Mouse (Mus musculus) embryonic facial prominence, embryonic 12.5 days (tissue): Measurements from ENCODE around the gene Dpf1. TPM values are rescaled to one million over a fixed set of nuclear protein-coding genes. Genes with fewer than 3 reads are reported as not detected.

Experiments
- ATAC-seq: fragments of 200-750 bp; cut with Nextera tagmentation; 2 replicates; pipeline ENCODE4 v1.8.0; 2017; ENCODE audit not compliant: insufficient number of reproducible peaks, insufficient read depth, low FRiP score, low TSS enrichment
- H3K27ac ChIP-seq: fragments of 300-500 bp; sonication (generic); 2 replicates; pipeline ENCODE4 v1.5.1; 2016; ENCODE audit warnings: mild to moderate bottlenecking
- H3K27me3 ChIP-seq: fragments of 300-500 bp; sonication (generic); 2 replicates; pipeline ENCODE4 v1.6.1; 2016; ENCODE audit warnings: mild to moderate bottlenecking, moderate library complexity
- H3K36me3 ChIP-seq: fragments of 300-500 bp; sonication (generic); 2 replicates; pipeline ENCODE4 v1.6.1; 2016; ENCODE audit warnings: mild to moderate bottlenecking
- H3K4me1 ChIP-seq: fragments of 300-500 bp; sonication (generic); 2 replicates; pipeline ENCODE4 v1.6.1; 2016
- H3K4me2 ChIP-seq: fragments of 300-500 bp; sonication (generic); replicated peaks from 2 replicates; pipeline ENCODE4 v1.6.1; 2016; ENCODE audit warnings: mild to moderate bottlenecking, moderate library complexity
- H3K4me3 ChIP-seq: fragments of 300-500 bp; sonication (generic); 2 replicates; pipeline ENCODE4 v1.5.1; 2016; ENCODE audit warnings: mild to moderate bottlenecking
- H3K9ac ChIP-seq: fragments of 300-500 bp; sonication (generic); 2 replicates; pipeline ENCODE4 v1.6.1; 2016; ENCODE audit warnings: mild to moderate bottlenecking, moderate library complexity
- H3K9me3 ChIP-seq: fragments of 300-500 bp; sonication (generic); 2 replicates; pipeline ENCODE4 v1.6.1; 2016; ENCODE audit warnings: mild to moderate bottlenecking, moderate library complexity
- WGBS: fragments of 180-500 bp; shearing (Covaris S2); methylation state at CpG from one replicate; pipeline ENCODE4 v1.1.7; 2016; 5-methylcytosine and 5-hydroxymethylcytosine counted together
- polyA plus RNA-seq: library from polyadenylated mRNA; unstranded; fragments of >200 nt; fragmentation: Nextera tagmentation; extraction: Ambion mirVana; gene quantifications from 2 replicates; pipeline ENCODE4 v1.2.1, GENCODE M21; 2016

Dpf1 gene
- polyA plus RNA-seq, 1 experiment from 2014 or later: 25.7 TPM

GRCm38 (mm10) chr7:29289856-29290255 lies 13.9 kb upstream of the Dpf1 start:
- Histone ChIP-seq H3K36me3 (no peaks in the 10 kb centered on the region), H3K4me2 (peak overlapping the region; percentile 89; the same call in 1 of the 2 replicates), H3K27ac (0 out of 2 replicates have a peak overlapping the region, but pooled peaks have one; percentile 38), H3K4me1 (peaks cover 43% of the 10 kb centered on the region), H3K9me3 (no peaks in the 10 kb centered on the region), H3K9ac (no peak overlapping the region), H3K27me3 (peaks cover 2% of the 10 kb centered on the region; the same call in 1 of the 2 replicates), H3K4me3 (peak overlapping the region; percentile 58)
- WGBS: 66% methylated on average over 6 of the region's 6 CpGs
- no peak for ATAC-seq

DNA sequence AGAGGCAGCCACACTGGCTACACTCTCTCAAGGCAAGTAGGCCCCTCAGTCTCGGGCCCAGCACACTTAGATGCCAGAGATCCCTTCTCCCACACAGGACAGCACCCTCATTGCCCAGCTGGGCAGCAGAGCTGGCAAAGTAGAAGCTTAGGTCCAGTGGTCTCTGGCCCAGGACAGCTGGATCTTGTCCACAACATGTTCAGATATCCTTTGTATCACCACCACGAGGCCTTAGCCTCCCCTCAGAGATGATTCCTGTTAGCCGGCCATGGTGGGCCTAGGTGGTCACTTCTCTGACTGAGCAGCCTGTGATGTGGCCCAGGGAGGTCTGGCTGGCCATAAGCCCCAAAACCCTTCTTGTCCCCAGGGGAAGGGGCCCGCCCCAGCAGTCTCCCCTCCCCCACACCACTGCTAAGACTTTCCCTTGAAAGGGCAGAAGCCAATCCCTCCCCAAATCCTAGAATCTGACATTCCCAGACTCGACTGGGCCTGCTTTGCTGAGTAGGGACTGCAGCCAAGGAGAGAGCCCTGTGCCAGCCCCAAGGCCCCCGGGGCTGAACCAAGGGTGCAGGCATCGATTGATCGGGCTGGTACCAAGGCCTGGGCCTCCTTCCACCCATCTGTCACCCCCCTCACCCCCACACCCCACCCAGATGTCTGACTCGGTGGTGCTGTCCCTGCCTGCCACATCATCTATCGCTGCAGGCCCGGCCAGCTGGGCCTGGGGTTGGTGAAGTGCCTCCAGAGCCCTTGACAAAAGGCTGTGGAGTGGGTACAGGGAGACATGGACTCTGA lies 12.9 kb upstream of the Dpf1 start:
- Histone ChIP-seq H3K4me3 (no peak overlapping the region), H3K9ac (no peak overlapping the region), H3K27me3 (peaks cover 2% of the 10 kb centered on the region; the same call in 1 of the 2 replicates), H3K36me3 (no peaks in the 10 kb centered on the region), H3K27ac (peak overlapping the region; percentile 46; the same call in 1 of the 2 replicates), H3K4me2 (no peak overlapping the region), H3K9me3 (no peaks in the 10 kb centered on the region), H3K4me1 (peaks cover 43% of the 10 kb centered on the region)
- 45% methylated on average over 11 of the region's 11 CpGs for WGBS
- no peak for ATAC-seq

- peaks cover 43% of the 10 kb centered on the region for H3K4me1 ChIP-seq
- H3K4me2 ChIP-seq: peak overlapping the region; percentile 3; the same call in 1 of the 2 replicates
- 24% methylated on average over 6 of the region's 7 CpGs for WGBS
- H3K27ac ChIP-seq: peak overlapping the region; percentile 60; the same call in 1 of the 2 replicates
- H3K4me3 ChIP-seq: no peak overlapping the region
- no peak overlapping the region for H3K9ac ChIP-seq
- no peaks in the 10 kb centered on the region for H3K9me3 ChIP-seq
- no peaks in the 10 kb centered on the region for H3K36me3 ChIP-seq
- H3K27me3 ChIP-seq: peaks cover 2% of the 10 kb centered on the region; the same call in 1 of the 2 replicates
- peak; percentile 30; the same call in 1 of the 2 replicates for ATAC-seq
Measured at GRCm38 (mm10) chr7:29291616-29292457, 11.9 kb upstream of the Dpf1 start.

DNA sequence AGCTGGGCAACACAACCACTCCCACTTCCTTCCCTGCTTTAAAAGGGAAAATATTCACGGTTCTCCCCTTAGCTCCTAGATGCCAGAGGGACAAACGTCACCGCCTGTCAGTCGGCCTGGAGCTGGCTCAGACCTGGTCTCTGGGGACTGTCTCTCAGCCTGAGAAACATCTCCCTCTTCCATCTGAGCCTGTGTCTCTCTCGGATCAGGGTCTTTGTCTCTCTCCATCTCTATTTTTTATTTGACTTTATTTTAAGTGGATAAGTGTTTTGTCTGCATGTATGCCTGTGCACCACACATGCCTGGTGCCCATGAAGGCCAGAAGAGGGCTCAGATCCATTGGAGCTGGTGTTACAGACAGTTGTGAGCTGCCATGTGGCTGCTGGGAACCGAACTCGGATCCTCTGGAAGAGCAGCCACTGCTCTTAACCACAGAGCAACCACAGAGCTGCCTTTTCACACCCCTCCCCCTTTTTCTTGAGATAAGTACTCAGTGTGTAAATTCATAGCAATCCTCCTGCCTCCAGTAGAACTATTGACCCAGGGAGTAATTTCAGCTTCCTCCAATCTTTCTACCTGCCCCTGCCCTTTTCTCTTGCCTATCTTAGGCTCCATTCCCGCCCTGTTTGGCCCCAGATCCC lies 11.2 kb upstream of the Dpf1 start:
- H3K27me3 ChIP-seq: peaks cover 2% of the 10 kb centered on the region; the same call in 1 of the 2 replicates
- no peak for ATAC-seq
- no peak overlapping the region for H3K9ac ChIP-seq
- H3K9me3 ChIP-seq: no peaks in the 10 kb centered on the region
- peaks cover 43% of the 10 kb centered on the region for H3K4me1 ChIP-seq
- peak overlapping the region; percentile 3; the same call in 1 of the 2 replicates for H3K4me2 ChIP-seq
- no peak overlapping the region for H3K4me3 ChIP-seq
- peak overlapping the region; percentile 60 for H3K27ac ChIP-seq
- no peaks in the 10 kb centered on the region for H3K36me3 ChIP-seq
- 30% methylated on average over 8 of the region's 8 CpGs for WGBS

GRCm38 (mm10) chr7:29293131-29294065 lies 10.4 kb upstream of the Dpf1 start:
- Histone ChIP-seq H3K4me2 (no peak overlapping the region), H3K4me1 (peaks cover 43% of the 10 kb centered on the region), H3K27ac (peak overlapping the region; percentile 60; the same call in 1 of the 2 replicates), H3K4me3 (no peak overlapping the region), H3K9ac (no peak overlapping the region), H3K27me3 (no peaks in the 10 kb centered on the region), H3K36me3 (no peaks in the 10 kb centered on the region), H3K9me3 (no peaks in the 10 kb centered on the region)
- WGBS: 32% methylated on average over 19 of the region's 19 CpGs
- ATAC-seq: no peak

DNA sequence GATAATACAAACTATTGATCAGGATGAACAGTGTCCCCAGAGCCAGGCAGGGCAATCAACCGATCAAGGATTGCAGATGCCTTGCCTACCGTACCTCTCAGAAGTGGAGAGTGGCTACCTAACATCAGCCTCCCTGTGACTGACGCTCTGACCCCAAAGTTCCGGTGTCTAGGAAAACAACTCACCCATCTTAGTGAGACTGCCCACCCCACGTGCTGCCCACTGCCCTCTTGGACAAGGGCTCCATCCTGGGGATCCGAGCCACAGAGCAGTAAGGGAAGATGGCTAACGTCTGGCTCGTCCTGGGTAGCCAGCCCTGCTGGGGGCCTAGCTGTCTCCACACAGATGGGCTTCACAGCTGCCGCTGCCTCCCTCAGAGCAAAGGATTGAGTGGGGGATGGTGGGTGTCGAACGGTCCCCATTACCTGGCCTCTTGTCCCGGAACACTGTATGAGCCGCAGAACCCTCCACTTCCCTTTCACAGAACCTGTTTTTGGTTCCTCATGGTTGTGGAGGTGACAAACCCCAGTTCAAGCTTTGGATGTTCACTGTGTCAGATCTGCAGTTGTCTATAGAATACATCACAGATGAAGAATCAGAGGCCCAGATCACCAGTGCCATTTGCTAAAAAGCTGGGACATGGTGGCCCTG lies 9.5 kb upstream of the Dpf1 start:
- H3K27ac ChIP-seq: no peak overlapping the region
- H3K4me2 ChIP-seq: no peak overlapping the region
- no peak overlapping the region for H3K4me3 ChIP-seq
- 72% methylated on average over 13 of the region's 13 CpGs for WGBS
- peaks cover 36% of the 10 kb centered on the region for H3K4me1 ChIP-seq
- H3K27me3 ChIP-seq: no peaks in the 10 kb centered on the region
- H3K9me3 ChIP-seq: no peaks in the 10 kb centered on the region
- H3K9ac ChIP-seq: no peak overlapping the region
- no peak for ATAC-seq
- H3K36me3 ChIP-seq: no peaks in the 10 kb centered on the region

DNA sequence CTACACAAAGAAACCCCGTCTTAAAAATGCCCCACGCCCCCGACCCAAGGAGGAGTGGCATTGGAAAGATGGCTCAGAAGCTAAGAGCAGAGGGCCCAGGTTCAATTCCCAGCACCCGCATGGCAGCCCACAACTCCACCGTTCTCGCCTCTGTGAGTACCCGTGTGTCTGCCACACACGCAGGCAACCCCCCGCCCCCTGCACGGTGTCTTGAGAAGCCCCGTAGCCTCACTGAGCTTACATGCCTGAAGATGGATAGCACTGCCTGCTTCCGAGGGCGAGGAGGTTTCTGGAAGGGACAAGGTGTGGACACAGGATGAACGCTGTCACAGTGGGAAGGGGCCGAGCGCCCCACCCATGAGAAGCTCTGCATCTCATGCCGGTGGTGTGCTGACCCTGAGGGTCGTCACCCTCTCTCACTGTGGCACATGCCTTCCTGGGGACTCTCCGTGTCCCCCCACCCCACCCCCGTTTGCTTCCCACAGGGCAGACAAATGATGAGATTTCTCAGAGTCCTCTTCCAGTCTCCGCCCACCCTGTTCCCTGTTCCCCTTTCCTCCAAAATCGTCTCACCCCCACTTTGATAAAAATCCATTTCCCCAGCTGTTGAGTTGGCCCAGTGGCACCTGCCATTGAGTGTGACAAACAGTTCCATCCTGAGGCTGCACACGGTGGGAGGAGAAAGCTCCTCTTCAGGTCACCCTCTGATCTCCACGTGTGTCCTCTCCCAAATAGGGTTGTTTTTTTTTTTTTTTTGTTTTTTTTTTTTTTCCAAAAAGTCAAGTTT lies 7.7 kb upstream of the Dpf1 start:
- WGBS: 83% methylated on average over 24 of the region's 24 CpGs
- H3K27ac ChIP-seq: no peak overlapping the region

DNA sequence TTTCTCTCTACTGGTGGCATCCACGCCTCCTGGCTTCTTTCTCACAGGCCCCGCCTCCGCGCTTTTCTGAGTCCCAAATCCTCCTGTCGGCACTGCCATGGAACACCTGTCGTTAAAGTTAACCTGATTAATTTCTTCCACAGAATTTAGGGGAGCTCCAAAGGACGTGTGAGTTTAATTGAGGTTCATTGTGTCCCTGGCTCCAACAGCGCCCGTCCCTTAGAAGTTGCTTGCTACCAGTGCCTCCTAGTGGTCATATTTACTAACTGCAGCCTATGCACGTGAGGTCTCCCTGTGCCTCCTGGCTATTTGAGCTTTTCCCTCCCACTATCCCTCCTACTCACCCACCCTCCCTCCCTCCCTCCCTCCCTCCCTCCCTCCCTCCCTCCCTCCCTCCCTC lies 6.8 kb upstream of the Dpf1 start:
- no peak overlapping the region for H3K4me3 ChIP-seq
- ATAC-seq: no peak
- no peak overlapping the region for H3K27ac ChIP-seq
- H3K4me2 ChIP-seq: no peak overlapping the region
- 14% methylated on average over 10 of the region's 10 CpGs for whole genome bisulfite sequencing
- no peak overlapping the region for H3K9ac ChIP-seq
- no peaks in the 10 kb centered on the region for H3K36me3 ChIP-seq
- no peaks in the 10 kb centered on the region for H3K9me3 ChIP-seq
- H3K4me1 ChIP-seq: peaks cover 19% of the 10 kb centered on the region
- no peaks in the 10 kb centered on the region for H3K27me3 ChIP-seq

More for the DNA sequence above, 7.7 kb upstream of the Dpf1 start:
- H3K36me3 ChIP-seq: no peaks in the 10 kb centered on the region
- no peaks in the 10 kb centered on the region for H3K27me3 ChIP-seq
- H3K9me3 ChIP-seq: no peaks in the 10 kb centered on the region
- no peak for ATAC-seq
- no peak overlapping the region for H3K9ac ChIP-seq
- H3K4me3 ChIP-seq: no peak overlapping the region
- peaks cover 24% of the 10 kb centered on the region for H3K4me1 ChIP-seq
- H3K4me2 ChIP-seq: no peak overlapping the region

DNA sequence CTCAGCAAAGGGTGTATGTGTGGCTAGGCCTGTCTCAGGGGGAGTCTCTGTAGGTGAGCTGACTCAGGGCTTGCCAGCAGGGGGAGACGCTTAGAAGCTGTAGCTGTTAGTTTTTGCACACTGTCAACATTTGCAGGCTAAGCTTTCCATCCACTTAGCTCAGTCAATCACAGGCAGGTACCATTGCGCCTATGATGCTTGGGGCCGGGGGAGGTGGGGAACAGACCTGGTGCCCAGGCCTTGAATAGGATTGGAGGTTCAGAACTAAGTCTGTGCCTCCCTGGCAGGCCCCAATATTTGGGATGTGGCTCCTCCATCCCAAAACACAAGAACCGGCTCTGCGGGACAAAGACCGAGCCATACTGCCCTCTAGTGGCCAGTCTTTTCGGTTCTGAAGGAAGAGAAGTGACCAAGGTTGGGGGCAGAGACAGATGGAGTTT lies 2.6 kb upstream of the Dpf1 start:
- Histone ChIP-seq H3K27me3 (peaks cover 18% of the 10 kb centered on the region; the same call in 1 of the 2 replicates), H3K27ac (no peak overlapping the region), H3K4me2 (peak overlapping the region; percentile 31; the same call in 1 of the 2 replicates), H3K4me1 (peaks cover 24% of the 10 kb centered on the region), H3K36me3 (no peaks in the 10 kb centered on the region), H3K4me3 (no peak overlapping the region), H3K9ac (no peak overlapping the region), H3K9me3 (no peaks in the 10 kb centered on the region)
- whole genome bisulfite sequencing: 1% methylated on average over 7 of the region's 7 CpGs
- no peak for ATAC-seq

DNA sequence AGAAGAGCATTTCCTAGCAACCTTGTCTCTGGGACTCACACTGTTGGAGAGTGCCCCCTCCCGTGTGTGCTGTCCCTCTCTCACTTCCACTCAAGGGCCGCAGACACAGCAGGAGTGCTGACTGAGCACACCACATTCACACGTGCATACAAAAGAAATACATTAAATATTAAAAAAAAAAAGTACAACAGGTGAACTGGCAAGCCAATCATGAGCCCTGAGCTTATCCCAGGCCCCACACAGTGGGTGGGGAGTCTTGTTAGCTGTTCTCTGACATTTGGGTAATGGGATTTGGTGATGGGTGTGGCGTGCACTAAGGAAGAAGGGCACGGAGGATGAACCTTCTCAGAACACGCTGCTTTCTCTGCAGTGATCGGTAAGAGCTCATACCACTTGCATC lies 1.1 kb upstream of the Dpf1 start:
- Histone ChIP-seq H3K9me3 (no peaks in the 10 kb centered on the region), H3K9ac (no peak overlapping the region), H3K4me3 (no peak overlapping the region), H3K27me3 (peaks cover 21% of the 10 kb centered on the region; the same call in 1 of the 2 replicates), H3K27ac (no peak overlapping the region), H3K36me3 (no peaks in the 10 kb centered on the region), H3K4me1 (peaks cover 33% of the 10 kb centered on the region), H3K4me2 (no peak overlapping the region)
- ATAC-seq: no peak
- WGBS: 72% methylated on average over 7 of the region's 7 CpGs
